Mouse (Mus musculus) spleen, postnatal 10 days (tissue): ENCODE measurements around the gene Epb41l4b.
A peak's percentile ranks its signal among the peaks of the same experiment; 100 is the strongest.

Experiments
- DNase-seq, 2 experiments: peaks; one replicate each; pipeline ENCODE4 v3.0.0; 2021 to 2022; ENCODE audit warnings: low spot score in 2 of 2

Gene Epb41l4b

DNA sequence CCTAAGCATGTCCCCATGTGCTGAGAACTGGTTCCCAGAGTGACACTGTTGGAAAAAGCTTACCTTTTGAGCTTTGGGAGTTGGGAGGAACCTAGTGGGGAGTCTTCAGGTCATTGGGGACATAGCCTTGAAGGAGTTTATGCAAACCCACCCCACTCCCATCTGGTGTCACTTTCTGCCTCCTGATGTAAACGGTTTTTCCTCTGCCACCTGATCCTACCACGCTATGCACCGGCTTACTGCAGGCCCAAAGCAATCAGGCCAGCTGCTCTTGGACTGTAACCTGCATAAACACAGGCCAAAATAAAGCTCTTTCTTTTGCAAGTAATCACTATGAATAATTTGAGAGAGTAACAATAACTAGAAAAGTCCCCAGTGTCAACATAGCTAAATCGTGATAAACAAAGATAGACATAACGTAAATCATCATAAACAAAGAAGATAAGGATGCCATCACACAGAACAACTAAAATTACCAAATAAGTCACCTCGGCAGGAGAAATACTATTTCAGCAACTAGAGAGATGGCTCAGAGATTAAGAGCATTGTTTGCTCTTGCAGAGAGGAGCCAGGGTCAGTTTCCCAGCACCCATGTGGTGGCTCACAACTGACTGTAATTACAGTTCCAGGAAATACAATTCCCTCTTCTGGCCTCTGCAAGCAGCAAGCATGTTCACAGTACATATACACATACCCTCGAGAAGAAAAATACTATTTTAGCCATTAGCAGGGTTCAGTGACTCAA is 29.6 kb downstream of the Epb41l4b start:
- DNase-seq: no peak

GRCm38 (mm10) chr4:57111992-57112540 is 31.2 kb downstream of the Epb41l4b start:
- no peak for DNase-seq

- no peak for DNase-seq
These were observed 31.8 kb downstream of the Epb41l4b start for GRCm38 (mm10) chr4:57111411-57111810.

GRCm38 (mm10) chr4:57109543-57109942 is 33.7 kb downstream of the Epb41l4b start:
- no peak for DNase-seq

- no peak for DNase-seq
These were observed 37.9 kb downstream of the Epb41l4b start for GRCm38 (mm10) chr4:57105339-57105738.

- DNase-seq: no peak
These were observed 39.4 kb downstream of the Epb41l4b start for GRCm38 (mm10) chr4:57103830-57104229.

DNA sequence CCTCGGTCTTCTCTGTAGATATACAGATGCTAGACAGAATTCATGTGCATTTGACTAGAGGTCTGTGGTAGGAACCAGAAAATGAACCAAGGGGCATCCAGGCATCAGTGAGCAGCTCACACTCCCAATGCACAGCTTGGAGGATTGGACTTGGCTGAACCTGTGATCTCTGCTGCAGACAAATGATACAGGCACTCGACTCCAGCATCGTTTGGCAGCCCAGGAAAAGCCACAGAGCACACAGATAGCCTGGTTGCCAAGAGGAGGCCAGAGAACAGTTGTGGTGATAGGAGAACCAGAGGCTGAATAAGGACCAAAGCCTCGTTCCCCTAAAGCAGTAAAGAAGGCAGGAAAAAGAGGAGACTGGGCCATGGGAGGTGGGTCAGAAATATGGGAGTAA is 42.1 kb downstream of the Epb41l4b start:
- DNase-seq: no peak

DNA sequence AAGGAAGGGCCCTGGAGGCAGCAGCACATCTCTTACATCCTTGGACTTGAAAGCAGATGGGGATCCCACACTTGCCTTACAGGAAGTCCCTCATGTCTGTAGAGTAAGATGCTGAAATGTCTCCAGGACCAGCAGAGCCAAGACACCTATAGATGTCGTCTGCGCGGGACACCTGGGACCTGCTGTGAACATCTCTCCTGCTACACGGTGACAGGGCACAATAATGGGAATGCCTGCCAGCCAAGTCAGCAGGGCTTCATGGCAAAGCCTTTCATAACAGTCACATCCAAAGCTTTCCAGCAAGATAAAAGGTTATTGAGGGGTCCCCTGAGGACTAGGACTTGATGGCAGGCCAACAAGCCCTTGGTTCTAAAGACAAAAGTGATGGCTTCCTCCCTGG is 45.8 kb downstream of the Epb41l4b start:
- no peak for DNase-seq

DNA sequence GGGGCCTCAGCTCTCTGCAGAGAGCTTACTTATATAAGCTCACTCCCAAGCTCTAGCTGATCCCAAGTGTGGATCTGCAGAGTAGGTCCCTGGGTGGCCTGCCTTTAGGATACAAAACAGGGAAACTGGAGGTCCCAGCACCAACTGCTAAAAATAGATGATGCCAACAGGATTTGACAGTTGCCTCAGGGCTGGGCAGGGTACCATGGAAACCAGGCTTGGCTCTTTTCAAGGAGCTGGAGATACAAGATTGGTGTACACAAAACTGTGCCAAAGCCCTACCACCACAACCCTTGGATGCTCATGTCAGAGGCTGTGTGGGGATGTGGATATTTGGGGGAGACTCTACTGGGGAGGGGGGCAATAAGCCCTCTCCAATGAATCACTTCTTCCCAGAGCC is 47.7 kb downstream of the Epb41l4b start:
- no peak for DNase-seq

DNA sequence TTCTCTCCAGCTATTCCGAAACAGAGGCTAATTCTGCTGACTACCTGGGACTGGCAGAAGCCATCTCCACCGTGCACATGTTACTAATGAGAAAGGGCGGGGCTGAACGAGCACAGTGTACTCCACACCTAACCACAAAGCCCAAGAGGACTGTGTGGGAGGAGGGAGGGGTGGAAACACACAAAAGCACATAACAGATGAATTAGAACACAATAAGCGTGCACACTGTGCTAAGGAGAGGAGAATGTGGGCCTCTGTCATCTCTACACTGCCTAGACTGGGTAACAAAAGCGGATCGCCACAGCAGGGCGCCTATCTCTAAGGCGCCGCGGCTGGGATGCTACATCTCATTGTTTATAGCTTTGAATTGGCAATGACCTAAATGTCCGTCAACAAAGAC is 51.9 kb downstream of the Epb41l4b start:
- peak in 1 of 2 experiments; percentile 69 for DNase-seq

GRCm38 (mm10) chr4:57088301-57088700 is 54.9 kb downstream of the Epb41l4b start:
- no peak for DNase-seq

GRCm38 (mm10) chr4:57085750-57086400 is 57.4 kb downstream of the Epb41l4b start:
- no peak for DNase-seq

DNA sequence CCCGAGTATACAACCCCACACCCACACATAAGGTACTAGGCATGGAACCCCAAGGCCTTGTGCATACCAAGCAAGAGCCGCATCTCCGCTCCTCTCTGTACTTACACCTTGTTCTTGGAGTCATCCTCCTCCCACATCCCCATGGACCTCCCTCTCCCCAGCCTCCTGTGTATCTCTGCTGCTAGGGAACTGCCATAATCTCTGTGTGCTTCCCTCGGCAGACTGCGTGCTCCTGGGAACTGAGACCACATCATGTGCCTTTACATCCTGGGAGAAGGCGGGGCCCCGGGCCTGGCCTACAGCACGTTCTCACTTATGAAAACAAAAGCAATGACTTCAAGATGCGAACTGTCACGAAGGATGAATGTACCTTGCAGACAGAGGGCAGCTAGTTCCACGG is 59.6 kb downstream of the Epb41l4b start:
- no peak for DNase-seq

DNA sequence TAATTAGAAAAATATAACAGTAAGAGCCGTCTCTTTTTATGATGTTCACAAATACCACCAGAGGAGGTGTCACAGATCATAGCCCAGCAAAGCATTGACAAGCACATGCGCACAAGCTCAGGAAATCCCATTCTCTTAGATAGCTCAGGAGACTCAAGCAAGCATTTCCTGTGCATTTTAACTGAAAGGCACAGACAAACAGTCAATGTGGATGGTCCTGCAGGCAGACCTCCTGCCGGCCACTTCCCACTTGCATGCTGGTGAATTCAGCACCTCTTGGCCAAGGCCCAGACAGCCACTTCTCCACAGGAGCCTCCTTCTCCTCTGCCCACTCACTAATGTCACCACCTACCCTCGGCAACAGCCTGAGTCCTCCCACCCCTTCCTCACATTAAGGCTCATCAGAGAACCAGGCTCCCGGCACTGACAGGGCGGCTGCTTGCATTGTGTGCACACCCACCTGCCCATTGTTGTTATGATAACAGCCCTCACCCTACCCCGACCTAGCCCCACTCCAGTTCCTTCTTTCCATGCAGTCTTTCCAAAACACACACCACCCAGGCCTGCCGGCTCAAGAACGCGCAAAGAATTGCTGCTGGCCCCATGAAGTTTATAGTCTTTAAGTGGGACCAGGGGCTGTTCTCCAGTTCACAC is 60.3 kb downstream of the Epb41l4b start:
- no peak for DNase-seq

DNA sequence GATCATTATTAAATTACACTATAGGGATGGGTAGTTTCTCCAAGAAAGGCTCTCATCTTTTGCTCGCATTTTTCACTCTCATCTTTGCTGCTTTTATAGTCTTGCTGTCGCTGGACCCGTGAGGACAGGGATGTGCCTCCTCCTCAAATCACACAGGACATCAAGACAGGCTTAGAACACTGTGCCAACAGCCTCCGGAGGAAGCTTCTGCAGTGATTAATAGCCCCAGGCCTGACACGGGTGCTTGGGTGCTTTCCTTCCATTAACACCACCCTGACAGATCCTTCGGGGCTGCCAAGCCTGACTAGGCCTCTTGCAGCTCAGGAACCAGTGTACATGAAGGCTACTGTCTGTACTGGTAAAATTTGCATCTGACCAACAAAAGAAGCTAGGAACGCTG is 61.8 kb downstream of the Epb41l4b start:
- no peak for DNase-seq

GRCm38 (mm10) chr4:57073843-57074242 is 69.4 kb downstream of the Epb41l4b start:
- DNase-seq: no peak

GRCm38 (mm10) chr4:57073174-57073573 is 70.1 kb downstream of the Epb41l4b start:
- no peak for DNase-seq

GRCm38 (mm10) chr4:57070640-57071039 is 72.6 kb downstream of the Epb41l4b start:
- no peak for DNase-seq

GRCm38 (mm10) chr4:57068397-57068796 is 74.8 kb downstream of the Epb41l4b start:
- no peak for DNase-seq

GRCm38 (mm10) chr4:57067801-57068200 is 75.4 kb downstream of the Epb41l4b start:
- DNase-seq: no peak

- no peak for DNase-seq
These were observed 76.3 kb downstream of the Epb41l4b start for GRCm38 (mm10) chr4:57066936-57067335.

DNA sequence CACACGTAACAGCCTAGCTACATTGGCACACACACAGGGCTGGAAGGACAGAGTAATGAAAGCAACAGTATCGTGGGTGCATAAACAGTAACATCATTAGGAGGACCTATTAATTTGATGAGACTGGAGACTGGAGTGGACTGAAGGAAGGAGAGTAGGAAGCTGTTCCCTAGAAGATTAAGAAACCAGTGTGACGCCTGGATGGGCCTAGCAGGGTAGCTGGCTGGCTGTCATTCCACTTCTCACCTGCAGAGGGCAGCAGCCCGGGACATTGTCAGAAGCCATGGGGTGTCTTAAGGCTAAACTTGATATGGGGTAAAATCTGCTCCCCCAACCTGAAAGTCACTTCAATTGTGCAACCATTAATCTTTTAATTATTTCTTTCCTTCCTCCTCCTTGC is 78.0 kb downstream of the Epb41l4b start:
- peak; percentile 68 to 84 for DNase-seq

DNA sequence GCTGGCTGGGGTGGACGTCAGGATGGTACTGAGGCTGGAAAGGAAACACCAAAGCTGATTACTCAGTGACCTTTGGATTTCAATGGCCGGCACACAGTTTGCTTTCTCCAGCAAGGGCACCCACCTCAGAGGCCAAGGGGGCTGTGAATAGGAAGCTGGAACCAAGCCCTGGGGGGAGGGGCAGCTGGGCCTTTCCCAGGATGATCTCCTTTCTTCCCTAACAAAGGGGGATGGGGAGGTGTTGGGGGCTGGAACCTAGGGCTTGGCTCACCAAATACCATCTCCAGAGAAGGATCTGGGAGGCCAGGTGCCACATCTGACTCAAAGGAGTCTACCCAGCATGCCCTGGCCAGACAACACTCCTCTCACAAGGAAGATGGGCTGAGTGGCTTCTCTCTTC is 78.4 kb downstream of the Epb41l4b start:
- DNase-seq: no peak
